Mouse (Mus musculus) spleen, adult 2 months (tissue): ENCODE results near the gene Hs2st1. TPM values are rescaled to one million over a fixed set of nuclear protein-coding genes. Genes with fewer than 3 reads are reported as not detected.

ENCODE experiments used
- DNase-seq, 2 experiments: peaks; one replicate each; pipeline versions ENCODE4 v3.0.0 to v3.0.0-alpha.2; 2012 to 2021; ENCODE audit warnings: low spot score in 2 of 2, low read depth in 1 of 2
- H3K27ac ChIP-seq: fragments of 200-500 bp; 2 replicates; pipeline ENCODE4 v1.5.1; 2012; ENCODE audit warnings: low read length, inconsistent platforms; ENCODE audit not compliant: insufficient read depth
- H3K27me3 ChIP-seq: fragments of 200-500 bp; 2 replicates; pipeline ENCODE4 v1.6.1; 2012; ENCODE audit warnings: mild to moderate bottlenecking, moderate library complexity, low read length, inconsistent platforms; ENCODE audit not compliant: control insufficient read depth, insufficient read depth
- H3K36me3 ChIP-seq: fragments of 200-500 bp; 2 replicates; pipeline ENCODE4 v1.6.1; 2012; ENCODE audit warnings: mild to moderate bottlenecking, low read length, inconsistent platforms; ENCODE audit not compliant: control insufficient read depth, insufficient read depth
- H3K4me1 ChIP-seq: fragments of 200-500 bp; 2 replicates; pipeline ENCODE4 v1.6.1; 2011; ENCODE audit warnings: inconsistent platforms; ENCODE audit not compliant: control insufficient read depth, insufficient read depth, insufficient read length
- H3K4me3 ChIP-seq: fragments of 200-500 bp; 2 replicates; pipeline ENCODE4 v1.5.1; 2011; ENCODE audit warnings: mild to moderate bottlenecking, inconsistent platforms; ENCODE audit not compliant: insufficient read depth, insufficient read length; ENCODE audit errors: extremely low read depth
- CTCF ChIP-seq: fragments of 200-500 bp; IDR thresholded peaks from 2 replicates; pipeline ENCODE4 v1.5.1; 2011; ENCODE audit warnings: mild to moderate bottlenecking, inconsistent platforms; ENCODE audit not compliant: insufficient read depth, insufficient read length, insufficient replicate concordance; ENCODE audit errors: extremely low read depth
- POLR2A ChIP-seq: fragments of 200-500 bp; IDR thresholded peaks from 2 replicates; pipeline ENCODE4 v1.6.1; 2011; ENCODE audit warnings: low read depth, low read length, inconsistent platforms
- WGBS: fragments of 180-500 bp; shearing (Covaris S2); methylation state at CpG from one replicate; pipeline ENCODE4 v1.1.7; 2018; 5-methylcytosine and 5-hydroxymethylcytosine counted together
- polyA plus RNA-seq: library from polyadenylated mRNA; depleted of rRNA; stranded (reverse); fragments of >200 nt; gene quantifications from 2 replicates; pipeline ENCODE4 v1.2.3, GENCODE M21; 2012

Hs2st1 gene
- polyA plus RNA-seq, 1 experiment = 1.5 TPM

DNA sequence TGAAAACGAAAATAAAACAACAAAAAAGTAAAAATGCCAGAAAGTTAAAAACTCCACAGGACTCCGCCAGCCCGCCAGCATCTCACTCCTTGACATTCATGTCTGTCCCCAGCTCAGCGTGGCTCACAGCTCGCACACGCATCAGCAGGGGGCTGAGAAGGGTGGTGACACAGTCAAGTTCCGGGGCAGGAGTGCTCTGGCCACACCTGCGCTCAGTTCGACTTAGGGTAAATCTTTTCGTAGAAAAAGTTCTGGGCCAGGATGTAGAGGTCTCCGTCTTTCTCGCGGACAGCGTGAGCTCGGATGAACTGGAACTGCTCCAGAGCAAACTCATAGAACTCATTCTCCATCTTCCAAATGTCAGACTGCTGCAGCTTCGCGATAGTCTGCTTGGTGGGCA, 135.7 kb downstream of the Hs2st1 start:
- H3K36me3 ChIP-seq = no peaks in the 10 kb centered on the region
- TF ChIP-seq CTCF = no peak
- no peak for TF ChIP-seq POLR2A
- WGBS = 72% methylated on average over 17 of the region's 17 CpGs
- no peak overlapping the region for H3K4me3 ChIP-seq
- no peak for DNase-seq
- no peaks in the 10 kb centered on the region for H3K4me1 ChIP-seq
- H3K27ac ChIP-seq = no peak overlapping the region
- no peaks in the 10 kb centered on the region for H3K27me3 ChIP-seq

DNA sequence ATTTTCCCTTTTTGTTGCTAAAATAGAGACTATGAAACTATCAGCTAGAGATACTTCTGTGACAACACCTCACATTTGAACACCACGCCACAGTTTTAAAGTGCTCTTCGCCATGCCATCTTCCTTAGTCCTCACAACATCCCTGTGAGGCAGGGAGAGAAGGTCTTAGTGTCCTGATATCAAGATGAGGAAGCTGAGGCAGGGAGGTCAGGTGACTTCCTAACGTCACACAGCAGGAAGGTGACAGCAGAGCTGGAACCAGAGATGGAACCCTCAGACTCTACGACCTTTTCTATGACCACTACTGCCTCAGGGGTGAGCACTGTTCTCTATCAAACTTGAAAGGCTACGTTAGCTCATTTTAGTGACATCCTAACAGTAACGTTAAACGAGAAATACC, 136.9 kb downstream of the Hs2st1 start:
- no peak overlapping the region for H3K4me3 ChIP-seq
- no peaks in the 10 kb centered on the region for H3K4me1 ChIP-seq
- 82% methylated on average over 7 of the region's 7 CpGs for WGBS
- no peak for DNase-seq
- no peaks in the 10 kb centered on the region for H3K36me3 ChIP-seq
- TF ChIP-seq CTCF (no peak), POLR2A (no peak)
- H3K27ac ChIP-seq = no peak overlapping the region
- H3K27me3 ChIP-seq = no peaks in the 10 kb centered on the region

- H3K36me3 ChIP-seq = no peaks in the 10 kb centered on the region
- no peak for DNase-seq
- H3K27ac ChIP-seq = no peak overlapping the region
These were observed 137.8 kb downstream of the Hs2st1 start for GRCm38 (mm10) chr3:144432143-144432577.

GRCm38 (mm10) chr3:144428514-144429431, 141.2 kb downstream of the Hs2st1 start:
- H3K27ac ChIP-seq = no peak overlapping the region
- 85% methylated on average over 8 of the region's 8 CpGs for WGBS
- H3K4me1 ChIP-seq = no peaks in the 10 kb centered on the region
- DNase-seq = no peak
- no peak overlapping the region for H3K4me3 ChIP-seq
- no peaks in the 10 kb centered on the region for H3K27me3 ChIP-seq
- TF ChIP-seq CTCF (no peak), POLR2A (no peak)
- no peaks in the 10 kb centered on the region for H3K36me3 ChIP-seq

More at GRCm38 (mm10) chr3:144432143-144432577, 137.8 kb downstream of the Hs2st1 start:
- no peaks in the 10 kb centered on the region for H3K4me1 ChIP-seq
- no peaks in the 10 kb centered on the region for H3K27me3 ChIP-seq
- WGBS = 83% methylated on average over 10 of the region's 10 CpGs
- no peak overlapping the region for H3K4me3 ChIP-seq
- TF ChIP-seq POLR2A (no peak), CTCF (no peak)

- no peak overlapping the region for H3K27ac ChIP-seq
- no peaks in the 10 kb centered on the region for H3K36me3 ChIP-seq
- WGBS = 87% methylated on average over 4 of the region's 4 CpGs
- H3K4me1 ChIP-seq = no peaks in the 10 kb centered on the region
- no peak for DNase-seq
- no peak overlapping the region for H3K4me3 ChIP-seq
- H3K27me3 ChIP-seq = no peaks in the 10 kb centered on the region
- no peak for TF ChIP-seq CTCF
- no peak for TF ChIP-seq POLR2A
These were observed 144.9 kb downstream of the Hs2st1 start for GRCm38 (mm10) chr3:144425041-144425448.

DNA sequence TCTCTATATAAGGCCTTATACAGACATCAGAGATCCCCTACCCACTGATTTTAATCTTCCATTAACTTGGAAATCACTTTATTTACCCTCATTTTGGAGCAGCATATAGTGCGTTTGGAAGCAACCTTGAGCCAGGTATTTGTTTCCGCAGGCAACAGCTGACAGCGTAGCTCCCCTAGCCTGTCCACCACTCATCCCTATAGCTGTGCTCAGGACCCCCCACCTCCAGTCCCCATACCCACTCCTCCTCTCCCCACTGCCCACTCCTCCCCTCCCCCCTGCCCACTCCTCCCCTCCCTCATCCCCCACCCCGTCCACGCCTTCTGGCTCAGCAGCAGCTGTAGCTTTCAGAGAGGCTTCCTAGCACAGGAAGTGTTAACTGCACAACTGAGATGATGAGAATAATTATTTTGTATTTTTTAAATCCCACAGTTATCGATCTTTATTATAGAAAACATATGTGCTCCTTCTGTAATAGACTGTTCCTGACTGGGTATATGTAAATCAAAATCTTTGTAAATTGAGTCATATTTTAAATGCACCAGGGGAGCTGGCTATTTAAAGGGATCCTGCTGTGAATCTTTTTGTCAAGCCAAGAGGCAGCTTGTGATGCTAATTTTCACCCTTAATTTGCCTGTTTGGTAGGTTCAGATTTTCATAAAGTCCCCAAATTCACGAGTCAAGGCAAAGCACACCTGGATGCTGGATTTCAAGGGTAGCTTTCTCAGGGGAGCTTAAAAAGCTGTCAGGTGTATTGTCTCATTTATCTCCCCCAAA, 148.4 kb downstream of the Hs2st1 start:
- WGBS = 78% methylated on average over 7 of the region's 7 CpGs
- no peak for DNase-seq
- TF ChIP-seq POLR2A (no peak), CTCF (no peak)
- Histone ChIP-seq H3K27ac (no peak overlapping the region), H3K36me3 (no peaks in the 10 kb centered on the region), H3K4me3 (no peak overlapping the region), H3K4me1 (no peaks in the 10 kb centered on the region), H3K27me3 (no peaks in the 10 kb centered on the region)
